Mouse (Mus musculus): ENCODE data around the gene Zdhhc15.

- TF ChIP-seq POLR2A (IDR thresholded peaks at IDR 0.05; ENCODE audit: low read depth, low read length), result no peak
- no peak for TF ChIP-seq CTCF (IDR thresholded peaks at IDR 0.05; ENCODE audit: borderline replicate concordance, insufficient read depth, low read length)
Observed at GRCm38 (mm10) chrX:104545283-104545682, 125.6 kb downstream of the Zdhhc15 start.

All from embryonic fibroblast, embryonic 13.5 days (primary cell).